Comparison of ENCODE assay signal across 10 mouse cellular contexts in genomic region chr19:29596985-29597384, GRCm38 (mm10). TPM values are rescaled to one million over a fixed set of nuclear protein-coding genes. Genes with fewer than 3 reads are reported as not detected.
DNase-seq lines count a peak whose midpoint lies in the region; ATAC-seq and TF ChIP-seq lines count a peak whose summit lies in the region.
"Had no signal": no experiment of that assay in that cellular context is flagged by ENCODE, and none has a peak within 500 bp of the region (broad histone marks: within the 10 kb centered on the region; RNA-seq: fewer than 3 reads in every experiment).

No protein-coding gene starts in this region.

- H3K27me3 ChIP-seq in splenic B cell, adult 2 months (ENCODE audit: control insufficient read depth, insufficient read depth, low read length, poor library complexity, severe bottlenecking), result no peaks in the 10 kb centered on the region
- H3K27me3 ChIP-seq: midbrain, embryonic 15.5 days had no signal

- no peak overlapping the region for H3K27ac ChIP-seq in layer of hippocampus, adult 2 months
- H3K27ac ChIP-seq: midbrain, embryonic 15.5 days had no signal

- peak; percentile 58 for TF ChIP-seq CTCF in layer of hippocampus, adult 2 months (conservative IDR thresholded peaks at IDR 0.05)

- no peak overlapping the region for H3K4me3 ChIP-seq in layer of hippocampus, adult 2 months
- H3K4me3 ChIP-seq: midbrain, embryonic 15.5 days had no signal

- H3K36me3 ChIP-seq in splenic B cell, adult 2 months (ENCODE audit: control insufficient read depth, insufficient read depth, low read length, poor library complexity, severe bottlenecking), result peaks cover 13% of the 10 kb centered on the region; the same call in 1 of the 2 replicates

- DNase-seq in layer of hippocampus, adult 2 months (ENCODE audit: low spot score in 2 of 2), result no peak
- no peak for DNase-seq in layer of hippocampus, postnatal 36 days
- DNase-seq in ES-CJ7 (ENCODE audit: low read depth, low spot score) (peak; percentile 36), MN1 (ENCODE audit: low spot score) (no peak)
- DNase-seq in splenic B cell, adult 2 months (ENCODE audit: low read depth, low spot score), result peak; percentile 42
- DNase-seq in right cerebral cortex, postnatal 10 days (ENCODE audit: low spot score in 2 of 2), result no peak
- DNase-seq in urinary bladder, postnatal 10 days (ENCODE audit: low spot score), result no peak

- peak; percentile 73 for ATAC-seq in erythroid progenitor cell, adult 5-6 weeks (replicated peaks; ENCODE audit: low FRiP score, poor library complexity, severe bottlenecking)
- ATAC-seq: forebrain, embryonic 14.5 days; midbrain, embryonic 15.5 days had no signal

RNA-seq across cellular contexts. Expression of gene Ermp1, which starts 51.2 kb away (rescaled TPM):
- total RNA-seq in layer of hippocampus, adult 2 months (2021), result 10 to 100 TPM; 57.0 to 59.3 TPM
- total RNA-seq in layer of hippocampus, postnatal 36 days (2021), result 10 to 100 TPM; 53.5 to 61.2 TPM
- 15.5 and 25.6 TPM in 2 replicates for total RNA-seq in erythroid progenitor cell, adult 5-6 weeks (2015; ENCODE audit: low replicate concordance)
- total RNA-seq in erythroid progenitor cell, adult 5-6 weeks (2017; ENCODE audit: low replicate concordance), result 21.3 and 27.7 TPM in 2 replicates

Comparison
In these comparisons a context has a peak if more than half of its experiments do, and no peak if none do; other contexts are left out.
1. DNase-seq: peak in ES-CJ7 (single experiment) and splenic B cell, adult 2 months (single experiment); none in layer of hippocampus, adult 2 months (0 of 2), layer of hippocampus, postnatal 36 days (0 of 2), right cerebral cortex, postnatal 10 days (0 of 2), urinary bladder, postnatal 10 days (single experiment) and MN1 (single experiment).